Mouse (Mus musculus) liver, embryonic 14.5 days (tissue): ENCODE data around the gene Zc3h12d.

Experiments used
- CTCF ChIP-seq: IDR thresholded peaks from 2 replicates; pipeline ENCODE4 v1.5.1; 2016; ENCODE audit warnings: antibody characterized with exemption, low read depth, control low read depth
- EP300 ChIP-seq: IDR thresholded peaks from 2 replicates; pipeline ENCODE4 v1.6.1; 2016; ENCODE audit warnings: antibody characterized with exemption, low read depth

- TF ChIP-seq EP300: no peak
- TF ChIP-seq CTCF: no peak
These were observed 49.7 kb downstream of the Zc3h12d start for GRCm38 (mm10) chr10:7881971-7882370.
